Mouse (Mus musculus) cerebellum, postnatal 25 days (tissue): ENCODE measurements around the gene Metrnl.
A peak's percentile ranks its signal among the peaks of the same experiment; 100 is the strongest.
"Not testable (repeated sequence)": the region's sequence is repeated elsewhere in the genome, so short reads cannot be mapped to it uniquely, and the experiment has no call there.

ENCODE experiments used
- DNase-seq, 2 experiments: peaks; one replicate each; pipeline ENCODE4 v3.0.0; 2021; ENCODE audit warnings: mixed read lengths in 2 of 2

The Metrnl gene

GRCm38 (mm10) chr11:121701244-121701643 lies at the start of gene Metrnl:
Gene Metrnl (plus strand): TSS chr11:121701544.
- DNase-seq, result no peak

- DNase-seq, result no peak
These were observed 49.8 kb upstream of the Metrnl start for GRCm38 (mm10) chr11:121651556-121651955.

GRCm38 (mm10) chr11:121651983-121652382 lies 49.4 kb upstream of the Metrnl start:
- DNase-seq, result no peak

- DNase-seq, result peak; percentile 48 to 78
These were observed 48.6 kb upstream of the Metrnl start for GRCm38 (mm10) chr11:121652547-121653305.

- DNase-seq, result no peak
These were observed 47.7 kb upstream of the Metrnl start for GRCm38 (mm10) chr11:121653631-121654030.

GRCm38 (mm10) chr11:121654406-121654945 lies 46.9 kb upstream of the Metrnl start:
- DNase-seq, result no peak

GRCm38 (mm10) chr11:121655166-121655806 lies 46.1 kb upstream of the Metrnl start:
- no peak for DNase-seq

GRCm38 (mm10) chr11:121655807-121656511 lies 45.4 kb upstream of the Metrnl start:
- DNase-seq, result no peak

- no peak for DNase-seq
These were observed 43.2 kb upstream of the Metrnl start for GRCm38 (mm10) chr11:121658151-121658550.

GRCm38 (mm10) chr11:121660604-121661003 lies 40.7 kb upstream of the Metrnl start:
- DNase-seq, result not testable (repeated sequence)

GRCm38 (mm10) chr11:121661116-121661515 lies 40.2 kb upstream of the Metrnl start:
- DNase-seq, result no peak

GRCm38 (mm10) chr11:121667541-121667940 lies 33.8 kb upstream of the Metrnl start:
- DNase-seq, result no peak

GRCm38 (mm10) chr11:121668776-121669175 lies 32.6 kb upstream of the Metrnl start:
- no peak for DNase-seq

- DNase-seq, result no peak
These were observed 30.4 kb upstream of the Metrnl start for GRCm38 (mm10) chr11:121670926-121671325.

GRCm38 (mm10) chr11:121672312-121672989 lies 28.9 kb upstream of the Metrnl start:
- no peak for DNase-seq

- DNase-seq, result peak; percentile 99
These were observed 28.3 kb upstream of the Metrnl start, which contains the start of gene B3gntl1 for GRCm38 (mm10) chr11:121672990-121673572. Gene B3gntl1 (minus strand): TSS chr11:121673153.

- DNase-seq, result peak in 1 of 2 experiments; percentile 28
These were observed 27.7 kb upstream of the Metrnl start for GRCm38 (mm10) chr11:121673629-121674028.

- DNase-seq, result no peak
These were observed 24.5 kb upstream of the Metrnl start for GRCm38 (mm10) chr11:121676836-121677235.

- no peak for DNase-seq
These were observed 21.8 kb upstream of the Metrnl start for GRCm38 (mm10) chr11:121679581-121679980.

- DNase-seq, result peak in 1 of 2 experiments; percentile 22
These were observed 20.6 kb upstream of the Metrnl start for GRCm38 (mm10) chr11:121680750-121681149.

- no peak for DNase-seq
These were observed 18.1 kb upstream of the Metrnl start for GRCm38 (mm10) chr11:121683243-121683642.

GRCm38 (mm10) chr11:121685491-121686001 lies 15.8 kb upstream of the Metrnl start:
- no peak for DNase-seq
